Mouse (Mus musculus) intestine, postnatal 0 days (tissue): Measurements from ENCODE around the gene Rbmxl1. TPM values are rescaled to one million over a fixed set of nuclear protein-coding genes. Genes with fewer than 3 reads are reported as not detected.
A peak's percentile ranks its signal among the peaks of the same experiment; 100 is the strongest.
"Not testable (repeated sequence)": the region's sequence is repeated elsewhere in the genome, so short reads cannot be mapped to it uniquely, and the experiment has no call there.

Experiments used
- ATAC-seq: fragments of 200-750 bp; cut with Nextera tagmentation; 2 replicates; pipeline ENCODE4 v1.8.0; 2017; ENCODE audit warnings: mild to moderate bottlenecking, moderate TSS enrichment, moderate library complexity
- H3K27ac ChIP-seq: fragments of 300-500 bp; sonication (generic); 2 replicates; pipeline ENCODE4 v1.5.1; 2014; ENCODE audit warnings: mild to moderate bottlenecking, low read depth, low read length, moderate library complexity
- H3K27me3 ChIP-seq: fragments of 300-500 bp; sonication (generic); replicated peaks from 2 replicates; pipeline ENCODE4 v1.6.1; 2014; ENCODE audit warnings: low read length, mixed read lengths; ENCODE audit not compliant: control insufficient read depth, insufficient read depth
- H3K36me3 ChIP-seq: fragments of 300-500 bp; sonication (generic); 2 replicates; pipeline ENCODE4 v1.6.1; 2014; ENCODE audit warnings: mild to moderate bottlenecking, moderate library complexity; ENCODE audit not compliant: control insufficient read depth, insufficient read depth
- H3K4me1 ChIP-seq: fragments of 300-500 bp; sonication (generic); replicated peaks from 2 replicates; pipeline ENCODE4 v1.6.1; 2014; ENCODE audit warnings: antibody characterized with exemption, low read length, mixed read lengths; ENCODE audit not compliant: control insufficient read depth, insufficient read depth
- H3K4me2 ChIP-seq: fragments of 300-500 bp; sonication (generic); replicated peaks from 2 replicates; pipeline ENCODE4 v1.6.1; 2014; ENCODE audit warnings: low read depth, mild to moderate bottlenecking, moderate library complexity
- H3K4me3 ChIP-seq: fragments of 300-500 bp; sonication (generic); 2 replicates; pipeline ENCODE4 v1.5.1; 2014; ENCODE audit warnings: low read depth, low read length
- H3K9ac ChIP-seq: fragments of 300-500 bp; sonication (generic); 2 replicates; pipeline ENCODE4 v1.6.1; 2014; ENCODE audit warnings: mild to moderate bottlenecking, low read depth, low read length
- H3K9me3 ChIP-seq: fragments of 300-500 bp; sonication (generic); 2 replicates; pipeline ENCODE4 v1.6.1; 2016; ENCODE audit warnings: mixed run types; ENCODE audit not compliant: control insufficient read depth
- CTCF ChIP-seq: sonication (generic); IDR thresholded peaks from 2 replicates; pipeline ENCODE4 v1.5.1; 2016; ENCODE audit warnings: low read depth, mild to moderate bottlenecking, control low read depth, antibody characterized with exemption, moderate library complexity
- WGBS: fragments of 180-500 bp; shearing (Covaris S2); extraction: QIAGEN DNeasy Blood & Tissue Kit; methylation state at CpG from one replicate; pipeline ENCODE4 v1.1.7; 2014; 5-methylcytosine and 5-hydroxymethylcytosine counted together
- polyA plus RNA-seq: library from polyadenylated mRNA; unstranded; fragments of >200 nt; fragmentation: Nextera tagmentation; extraction: Ambion mirVana; gene quantifications from 2 replicates; pipeline ENCODE4 v1.2.1, GENCODE M21; 2015

Rbmxl1 gene
- polyA plus RNA-seq, 1 experiment from 2014 or later = 57.9 TPM

GRCm38 (mm10) chr8:78545153-78545817 lies 36.6 kb upstream of the Rbmxl1 start:
- H3K9me3 ChIP-seq, H3K27ac ChIP-seq, ATAC-seq, H3K4me3 ChIP-seq, H3K27me3 ChIP-seq, H3K9ac ChIP-seq, H3K4me1 ChIP-seq: not testable (repeated sequence)
- peak overlapping the region; percentile 45 for H3K4me2 ChIP-seq
- H3K36me3 ChIP-seq = peaks cover 12% of the 10 kb centered on the region; the same call in 1 of the 2 replicates
- WGBS = 20% methylated on average over 7 of the region's 14 CpGs
- peak; percentile 27; the same call in 1 of the 2 replicates for TF ChIP-seq CTCF

DNA sequence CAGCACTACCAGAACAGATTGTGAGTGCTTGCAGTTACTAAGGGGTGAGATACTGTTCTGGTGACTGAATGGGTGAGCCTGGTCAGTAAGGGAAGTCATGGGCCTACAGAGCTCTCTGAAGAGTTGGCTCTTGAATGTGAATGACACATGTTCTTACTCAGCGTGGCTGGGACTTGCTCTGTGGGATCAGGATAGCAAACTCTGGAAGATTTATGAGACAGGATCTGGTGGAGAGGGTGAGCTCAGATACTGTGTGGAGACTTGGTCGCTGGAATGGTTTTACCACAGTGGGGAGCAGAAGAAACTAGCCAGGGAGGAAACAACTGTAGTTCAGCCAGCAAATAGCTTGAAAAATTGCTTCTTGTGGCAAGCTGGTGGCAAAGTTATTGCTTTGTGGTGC lies 35.8 kb upstream of the Rbmxl1 start:
- no peak overlapping the region for H3K4me3 ChIP-seq
- no peak overlapping the region for H3K27ac ChIP-seq
- no peak for TF ChIP-seq CTCF
- H3K27me3 ChIP-seq = no peaks in the 10 kb centered on the region
- no peaks in the 10 kb centered on the region for H3K9me3 ChIP-seq
- no peaks in the 10 kb centered on the region for H3K4me1 ChIP-seq
- WGBS = 54% methylated on average over 2 of the region's 2 CpGs
- ATAC-seq = no peak
- no peak overlapping the region for H3K4me2 ChIP-seq
- H3K36me3 ChIP-seq = peaks cover 14% of the 10 kb centered on the region; the same call in 1 of the 2 replicates
- no peak overlapping the region for H3K9ac ChIP-seq

DNA sequence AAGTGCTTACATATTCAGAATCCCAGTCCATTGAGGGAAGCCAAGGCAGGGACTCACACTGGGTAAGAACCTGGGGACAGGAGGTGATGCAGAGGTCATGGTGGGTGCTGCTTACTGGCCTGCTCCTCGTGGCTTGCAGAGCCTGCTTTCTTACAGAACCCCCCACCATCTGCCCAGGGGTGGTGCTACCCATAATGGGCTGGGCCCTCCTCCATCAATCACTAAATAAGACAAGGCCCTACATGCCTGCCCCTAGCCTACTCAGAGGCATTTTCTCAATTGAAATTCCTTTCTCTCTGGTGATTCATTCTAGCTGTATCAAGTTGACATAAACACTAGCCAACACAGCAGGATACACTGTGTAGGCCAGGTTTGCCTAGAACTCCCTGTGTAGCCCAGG lies 34.9 kb upstream of the Rbmxl1 start:
- 41% methylated on average over 1 of the region's 1 CpGs for WGBS
- H3K4me2 ChIP-seq = no peak overlapping the region
- ATAC-seq = no peak

GRCm38 (mm10) chr8:78542670-78543069 lies 34.0 kb upstream of the Rbmxl1 start:
- H3K4me2 ChIP-seq, H3K4me3 ChIP-seq, ATAC-seq, H3K27me3 ChIP-seq, H3K4me1 ChIP-seq, H3K27ac ChIP-seq, H3K9ac ChIP-seq, H3K9me3 ChIP-seq: not testable (repeated sequence)
- WGBS = 94% methylated on average over 4 of the region's 6 CpGs
- peaks cover 19% of the 10 kb centered on the region for H3K36me3 ChIP-seq

More for the DNA sequence above, 34.9 kb upstream of the Rbmxl1 start:
- TF ChIP-seq CTCF = no peak
- H3K4me1 ChIP-seq = no peaks in the 10 kb centered on the region
- H3K9me3 ChIP-seq = no peaks in the 10 kb centered on the region
- no peak overlapping the region for H3K4me3 ChIP-seq
- peaks cover 14% of the 10 kb centered on the region; the same call in 1 of the 2 replicates for H3K36me3 ChIP-seq
- no peak overlapping the region for H3K27ac ChIP-seq
- H3K9ac ChIP-seq = no peak overlapping the region
- H3K27me3 ChIP-seq = no peaks in the 10 kb centered on the region

DNA sequence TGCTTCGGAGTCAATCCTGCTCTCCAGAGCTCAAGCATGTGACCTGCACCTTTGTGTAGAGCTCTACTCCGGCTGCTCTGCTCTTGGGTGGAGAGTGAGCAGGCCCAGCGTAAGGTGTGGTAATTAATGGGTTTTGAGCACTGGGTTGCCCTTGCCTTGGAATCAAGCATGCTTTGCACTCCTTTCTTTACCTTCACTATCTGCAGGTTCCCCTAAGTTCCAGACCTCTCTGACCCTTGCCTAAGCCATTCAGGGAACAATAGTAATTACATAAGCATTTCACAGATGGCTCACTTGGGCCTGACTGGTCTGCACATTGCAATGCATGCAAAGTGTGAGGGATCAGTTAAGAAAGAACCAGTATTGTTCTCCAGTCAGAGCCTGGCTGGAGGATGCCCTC lies 29.1 kb upstream of the Rbmxl1 start:
- Histone ChIP-seq H3K27me3 (no peaks in the 10 kb centered on the region), H3K4me1 (no peaks in the 10 kb centered on the region), H3K9me3 (no peaks in the 10 kb centered on the region), H3K4me2 (no peak overlapping the region), H3K27ac (no peak overlapping the region), H3K4me3 (no peak overlapping the region), H3K36me3 (peaks cover 22% of the 10 kb centered on the region), H3K9ac (no peak overlapping the region)
- WGBS = 90% methylated on average over 3 of the region's 3 CpGs
- TF ChIP-seq CTCF = no peak
- no peak for ATAC-seq

DNA sequence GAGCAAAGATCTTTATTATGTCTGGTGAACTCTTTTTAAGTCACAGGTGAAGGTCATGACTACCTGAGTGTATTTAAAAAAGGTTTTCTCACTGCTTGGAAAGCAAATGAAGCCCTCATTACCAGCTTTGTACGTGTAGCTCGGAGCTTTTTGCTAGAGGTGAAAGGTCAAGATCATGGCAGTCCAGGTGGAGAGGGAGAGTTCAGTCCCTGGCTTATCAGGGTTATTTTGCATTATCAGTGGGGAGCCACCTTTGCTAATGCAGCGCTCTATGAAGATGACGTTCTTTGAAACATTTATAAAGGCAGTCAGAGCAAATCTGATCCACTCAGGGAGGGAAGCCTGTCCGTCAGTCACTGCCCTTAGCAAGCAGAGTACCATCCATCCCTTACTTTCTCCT lies 28.0 kb upstream of the Rbmxl1 start:
- peaks cover 26% of the 10 kb centered on the region for H3K36me3 ChIP-seq
- TF ChIP-seq CTCF = no peak
- no peak overlapping the region for H3K9ac ChIP-seq
- H3K27ac ChIP-seq = no peak overlapping the region
- 48% methylated on average over 5 of the region's 5 CpGs for WGBS
- no peaks in the 10 kb centered on the region for H3K27me3 ChIP-seq
- no peaks in the 10 kb centered on the region for H3K9me3 ChIP-seq
- ATAC-seq = no peak
- H3K4me3 ChIP-seq = no peak overlapping the region
- no peaks in the 10 kb centered on the region for H3K4me1 ChIP-seq
- no peak overlapping the region for H3K4me2 ChIP-seq
